Mouse (Mus musculus) ES-E14 (cell line): ENCODE measurements at regions not wholly inside any gene's neighbourhood (a gene's known extent, or its start where the extent isn't known, plus 50 kb on each side); places are given as distances from the start of the nearest gene placed in this dataset.

Source experiments
- CHD2 ChIP-seq: IDR thresholded peaks from 2 replicates; pipeline ENCODE4 v1.6.1; 2014; ENCODE audit warnings: mild to moderate bottlenecking, low read depth, low read length, inconsistent platforms
- MAFK ChIP-seq: IDR thresholded peaks from 2 replicates; pipeline ENCODE4 v1.6.1; 2014; ENCODE audit warnings: mild to moderate bottlenecking, low read depth, low read length, inconsistent platforms; ENCODE audit not compliant: insufficient read depth
- ZC3H11A ChIP-seq: IDR thresholded peaks from 2 replicates; pipeline ENCODE4 v1.6.1; 2012; ENCODE audit warnings: low read depth, mild to moderate bottlenecking, inconsistent platforms, low read length, borderline replicate concordance

- TF ChIP-seq ZC3H11A (no peak), CHD2 (no peak), MAFK (no peak)
Measured at GRCm38 (mm10) chr1:73130215-73130861, 114.6 kb upstream of the Tnp1 start.
